Mouse (Mus musculus) thymus, adult 2 months (tissue): ENCODE measurements around the gene Arf6. TPM values are rescaled to one million over a fixed set of nuclear protein-coding genes. Genes with fewer than 3 reads are reported as not detected.
A peak's percentile ranks its signal among the peaks of the same experiment; 100 is the strongest.

ENCODE experiments used
- DNase-seq: peaks from one replicate; pipeline ENCODE4 v3.0.0; 2021
- H3K27ac ChIP-seq: fragments of 200-500 bp; 2 replicates; pipeline ENCODE4 v1.5.1; 2012; ENCODE audit warnings: low read length, control low read depth; ENCODE audit not compliant: control insufficient read depth, insufficient read depth
- H3K27me3 ChIP-seq: fragments of 200-500 bp; 2 replicates; pipeline ENCODE4 v1.6.1; 2012; ENCODE audit warnings: mild to moderate bottlenecking, low read length, moderate library complexity, mixed read lengths; ENCODE audit not compliant: control insufficient read depth, insufficient read depth
- H3K36me3 ChIP-seq: fragments of 200-500 bp; 2 replicates; pipeline ENCODE4 v1.6.1; 2012; ENCODE audit warnings: mild to moderate bottlenecking, low read length, moderate library complexity; ENCODE audit not compliant: control insufficient read depth, insufficient read depth
- H3K4me1 ChIP-seq: fragments of 200-500 bp; replicated peaks from 2 replicates; pipeline ENCODE4 v1.6.1; 2012; ENCODE audit warnings: low read length; ENCODE audit not compliant: control insufficient read depth, insufficient read depth
- H3K4me3 ChIP-seq: fragments of 200-500 bp; 2 replicates; pipeline ENCODE4 v1.5.1; 2012; ENCODE audit warnings: mild to moderate bottlenecking, low read length, control low read depth, moderate library complexity; ENCODE audit not compliant: control insufficient read depth, insufficient read depth
- CTCF ChIP-seq: fragments of 200-500 bp; IDR thresholded peaks from 2 replicates; pipeline ENCODE4 v1.5.1; 2012; ENCODE audit warnings: mild to moderate bottlenecking, control low read depth, low read length, moderate library complexity, borderline replicate concordance; ENCODE audit not compliant: control insufficient read depth, poor library complexity, insufficient read depth; ENCODE audit errors: extremely low read depth
- POLR2A ChIP-seq: fragments of 200-500 bp; IDR thresholded peaks from 2 replicates; pipeline ENCODE4 v1.6.1; 2012; ENCODE audit warnings: mild to moderate bottlenecking, low read length, control low read depth, moderate library complexity; ENCODE audit not compliant: control insufficient read depth, poor library complexity, insufficient read depth; ENCODE audit errors: extremely low read depth
- WGBS: fragments of 180-500 bp; shearing (Covaris S2); methylation state at CpG from one replicate; pipeline ENCODE4 v1.1.7; 2018; 5-methylcytosine and 5-hydroxymethylcytosine counted together
- polyA plus RNA-seq: library from polyadenylated mRNA; depleted of rRNA; stranded (reverse); fragments of >200 nt; gene quantifications from 2 replicates; pipeline ENCODE4 v1.2.3, GENCODE M21; 2012; rRNA removed

Gene Arf6
- polyA plus RNA-seq, 1 experiment = 226 TPM

- no peak for DNase-seq
- H3K4me1 ChIP-seq = peaks cover 20% of the 10 kb centered on the region
- no peak overlapping the region for H3K4me3 ChIP-seq
- no peaks in the 10 kb centered on the region for H3K27me3 ChIP-seq
- no peak for TF ChIP-seq POLR2A
- TF ChIP-seq CTCF = no peak
- no peak overlapping the region for H3K27ac ChIP-seq
- no peaks in the 10 kb centered on the region for H3K36me3 ChIP-seq
- WGBS = 86% methylated on average over 4 of the region's 4 CpGs
These were observed 47.7 kb downstream of the Arf6 start for GRCm38 (mm10) chr12:69419606-69420005.

- no peak overlapping the region for H3K4me3 ChIP-seq
- 31% methylated on average over 3 of the region's 3 CpGs for WGBS
- TF ChIP-seq POLR2A = no peak
- no peak for TF ChIP-seq CTCF
- no peaks in the 10 kb centered on the region for H3K36me3 ChIP-seq
- no peak overlapping the region for H3K27ac ChIP-seq
- DNase-seq = peak; percentile 28
- no peaks in the 10 kb centered on the region for H3K27me3 ChIP-seq
- H3K4me1 ChIP-seq = peaks cover 26% of the 10 kb centered on the region
These were observed 48.8 kb downstream of the Arf6 start for GRCm38 (mm10) chr12:69420716-69421115.

- Histone ChIP-seq H3K4me3 (peak overlapping the region; percentile 5; the same call in 1 of the 2 replicates), H3K27me3 (no peaks in the 10 kb centered on the region), H3K27ac (peak overlapping the region; percentile 55), H3K4me1 (peaks cover 22% of the 10 kb centered on the region), H3K36me3 (no peaks in the 10 kb centered on the region)
- peak; percentile 73 for DNase-seq
- 20% methylated on average over 20 of the region's 20 CpGs for WGBS
- TF ChIP-seq POLR2A = no peak
- TF ChIP-seq CTCF = no peak
These were observed 51.0 kb downstream of the Arf6 start for GRCm38 (mm10) chr12:69422827-69423537.

Other genes starting within 250 kb of the Arf6 start
- 1,765 and 2,152 TPM in 2 replicates for gene Rps29, start 213.0 kb upstream of the Arf6 start, polyA plus RNA-seq
- gene Lrr1, start 203.3 kb upstream of the Arf6 start, polyA plus RNA-seq = 6.5 and 11.1 TPM in 2 replicates
- gene Rpl36al, start 188.1 kb upstream of the Arf6 start, polyA plus RNA-seq = 153 and 166 TPM in 2 replicates
- gene Mgat2, start 188.0 kb upstream of the Arf6 start, polyA plus RNA-seq = 21.5 and 21.8 TPM in 2 replicates
- gene Gm49383, start 175.0 kb upstream of the Arf6 start, polyA plus RNA-seq = 5.5 and 9.5 TPM in 2 replicates
- gene Dnaaf2, start 173.7 kb upstream of the Arf6 start, polyA plus RNA-seq = 4.8 TPM in 2 replicates
- gene Gm49384, start 167.9 kb upstream of the Arf6 start, polyA plus RNA-seq = 0.36 and 1.3 TPM in 2 replicates
- gene Pole2, start 144.0 kb upstream of the Arf6 start, polyA plus RNA-seq = 16.5 and 16.9 TPM in 2 replicates
- 1.2 and 1.4 TPM in 2 replicates for gene Klhdc1, start 131.0 kb upstream of the Arf6 start, polyA plus RNA-seq
- gene Klhdc2, start 75.5 kb upstream of the Arf6 start, polyA plus RNA-seq = 20.0 and 21.7 TPM in 2 replicates
- gene Nemf, start 15.0 kb upstream of the Arf6 start, polyA plus RNA-seq = 7.3 and 8.5 TPM in 2 replicates
- 1.1 and 2.8 TPM in 2 replicates for gene Gm9887, start 308 bp downstream of the Arf6 start, polyA plus RNA-seq
- 11.7 and 13.4 TPM in 2 replicates for gene Vcpkmt, start 210.9 kb downstream of the Arf6 start, polyA plus RNA-seq